Mouse (Mus musculus) lung, adult 2 months (tissue): Measurements from ENCODE around the gene Rab8b. TPM values are rescaled to one million over a fixed set of nuclear protein-coding genes. Genes with fewer than 3 reads are reported as not detected.
"Not testable (repeated sequence)": the region's sequence is repeated elsewhere in the genome, so short reads cannot be mapped to it uniquely, and the experiment has no call there.

Experiments
- DNase-seq: peaks from one replicate; pipeline ENCODE4 v3.0.0; 2022
- H3K4me1 ChIP-seq: fragments of 200-500 bp; 2 replicates; pipeline ENCODE4 v1.6.1; 2011; ENCODE audit warnings: low read length; ENCODE audit not compliant: control insufficient read depth, insufficient read depth
- H3K4me3 ChIP-seq: fragments of 200-500 bp; replicated peaks from 2 replicates; pipeline ENCODE3; 2011; ENCODE audit warnings: low read depth, mild to moderate bottlenecking, control low read depth, low read length; ENCODE audit errors: extremely low read depth
- CTCF ChIP-seq: fragments of 200-500 bp; IDR thresholded peaks from 2 replicates; pipeline ENCODE4 v1.5.1; 2011; ENCODE audit warnings: mild to moderate bottlenecking, low read length, control low read depth; ENCODE audit not compliant: insufficient read depth
- POLR2A ChIP-seq: fragments of 200-500 bp; IDR thresholded peaks from 2 replicates; pipeline ENCODE4 v1.6.1; 2011; ENCODE audit warnings: low read depth, mild to moderate bottlenecking, control low read depth, low read length, borderline replicate concordance; ENCODE audit errors: extremely low read depth
- WGBS: fragments of 180-500 bp; shearing (Covaris S2); methylation state at CpG from one replicate; pipeline ENCODE4 v1.1.7; 2018; 5-methylcytosine and 5-hydroxymethylcytosine counted together
- polyA plus RNA-seq: library from polyadenylated mRNA; depleted of rRNA; stranded (reverse); fragments of >200 nt; gene quantifications from 2 replicates; pipeline ENCODE4 v1.2.3, GENCODE M21; 2012

Gene Rab8b
- polyA plus RNA-seq, 1 experiment, result 19.2 TPM

GRCm38 (mm10) chr9:66909922-66910321 lies 9.6 kb downstream of the Rab8b start:
- H3K4me3 ChIP-seq, result no peak overlapping the region
- WGBS, result 80% methylated on average over 7 of the region's 7 CpGs
- H3K4me1 ChIP-seq, result peaks cover 18% of the 10 kb centered on the region
- TF ChIP-seq CTCF, result no peak
- TF ChIP-seq POLR2A, result no peak
- DNase-seq, result no peak

- 57% methylated on average over 5 of the region's 5 CpGs for WGBS
- no peak for DNase-seq
- Histone ChIP-seq H3K4me1 (peaks cover 13% of the 10 kb centered on the region), H3K4me3 (no peak overlapping the region)
- no peak for TF ChIP-seq CTCF
- TF ChIP-seq POLR2A, result no peak
Measured at GRCm38 (mm10) chr9:66907746-66908397, 11.6 kb downstream of the Rab8b start.

- H3K4me1 ChIP-seq, result peaks cover 13% of the 10 kb centered on the region
- WGBS, result 80% methylated on average over 8 of the region's 8 CpGs
- no peak for TF ChIP-seq CTCF
- TF ChIP-seq POLR2A, result no peak
- no peak for DNase-seq
- H3K4me3 ChIP-seq, result no peak overlapping the region
Measured at GRCm38 (mm10) chr9:66907126-66907525, 12.4 kb downstream of the Rab8b start.

- no peak for TF ChIP-seq POLR2A
- Histone ChIP-seq H3K4me3 (no peak overlapping the region), H3K4me1 (peaks cover 13% of the 10 kb centered on the region)
- WGBS, result 60% methylated on average over 9 of the region's 9 CpGs
- DNase-seq, result no peak
Measured at GRCm38 (mm10) chr9:66905990-66906389, 13.5 kb downstream of the Rab8b start.

GRCm38 (mm10) chr9:66899526-66899925 lies 20.0 kb downstream of the Rab8b start:
- DNase-seq, result no peak
- TF ChIP-seq POLR2A (no peak), CTCF (no peak)
- peaks cover 10% of the 10 kb centered on the region for H3K4me1 ChIP-seq
- WGBS, result 75% methylated on average over 4 of the region's 4 CpGs
- H3K4me3 ChIP-seq, result no peak overlapping the region

- no peak for DNase-seq
- TF ChIP-seq POLR2A, result no peak
- no peak for TF ChIP-seq CTCF
- Histone ChIP-seq H3K4me1 (peaks cover 10% of the 10 kb centered on the region), H3K4me3 (no peak overlapping the region)
- 44% methylated on average over 2 of the region's 2 CpGs for WGBS
Measured at GRCm38 (mm10) chr9:66899072-66899471, 20.4 kb downstream of the Rab8b start.

GRCm38 (mm10) chr9:66897851-66898250 lies 21.6 kb downstream of the Rab8b start:
- H3K4me1 ChIP-seq, result peaks cover 6% of the 10 kb centered on the region
- 63% methylated on average over 6 of the region's 6 CpGs for WGBS
- TF ChIP-seq POLR2A (no peak), CTCF (no peak)
- no peak for DNase-seq
- no peak overlapping the region for H3K4me3 ChIP-seq

GRCm38 (mm10) chr9:66896951-66897350 lies 22.5 kb downstream of the Rab8b start:
- no peak for TF ChIP-seq POLR2A
- no peak for TF ChIP-seq CTCF
- peaks cover 6% of the 10 kb centered on the region for H3K4me1 ChIP-seq
- no peak for DNase-seq
- no peak overlapping the region for H3K4me3 ChIP-seq
- WGBS, result 75% methylated on average over 6 of the region's 6 CpGs

- H3K4me1 ChIP-seq, result peaks cover 6% of the 10 kb centered on the region
- no peak overlapping the region for H3K4me3 ChIP-seq
- DNase-seq, result no peak
- TF ChIP-seq POLR2A, result no peak
- TF ChIP-seq CTCF, result no peak
- WGBS, result 53% methylated on average over 5 of the region's 5 CpGs
Measured at GRCm38 (mm10) chr9:66895995-66896394, 23.5 kb downstream of the Rab8b start.

- TF ChIP-seq CTCF (no peak), POLR2A (no peak)
- Histone ChIP-seq H3K4me3 (no peak overlapping the region), H3K4me1 (peaks cover 6% of the 10 kb centered on the region)
- 39% methylated on average over 10 of the region's 10 CpGs for WGBS
- no peak for DNase-seq
Measured at GRCm38 (mm10) chr9:66895035-66895779, 24.3 kb downstream of the Rab8b start.

GRCm38 (mm10) chr9:66894421-66894820 lies 25.1 kb downstream of the Rab8b start:
- Histone ChIP-seq H3K4me3 (no peak overlapping the region), H3K4me1 (peaks cover 6% of the 10 kb centered on the region)
- 63% methylated on average over 1 of the region's 1 CpGs for WGBS
- DNase-seq, result no peak
- TF ChIP-seq POLR2A (no peak), CTCF (no peak)

GRCm38 (mm10) chr9:66892456-66892855 lies 27.0 kb downstream of the Rab8b start:
- not testable (repeated sequence) for H3K4me3 ChIP-seq, H3K4me1 ChIP-seq, DNase-seq
- WGBS, result 86% methylated on average over 4 of the region's 4 CpGs
